Mouse (Mus musculus) kidney, adult 18-20 months (tissue): ENCODE measurements around the gene Fam124a.
"Not testable (repeated sequence)": the region's sequence is repeated elsewhere in the genome, so short reads cannot be mapped to it uniquely, and the experiment has no call there.

Source experiments
- DNase-seq: peaks from one replicate; pipeline ENCODE4 v3.0.0; 2021

Gene Fam124a

DNA sequence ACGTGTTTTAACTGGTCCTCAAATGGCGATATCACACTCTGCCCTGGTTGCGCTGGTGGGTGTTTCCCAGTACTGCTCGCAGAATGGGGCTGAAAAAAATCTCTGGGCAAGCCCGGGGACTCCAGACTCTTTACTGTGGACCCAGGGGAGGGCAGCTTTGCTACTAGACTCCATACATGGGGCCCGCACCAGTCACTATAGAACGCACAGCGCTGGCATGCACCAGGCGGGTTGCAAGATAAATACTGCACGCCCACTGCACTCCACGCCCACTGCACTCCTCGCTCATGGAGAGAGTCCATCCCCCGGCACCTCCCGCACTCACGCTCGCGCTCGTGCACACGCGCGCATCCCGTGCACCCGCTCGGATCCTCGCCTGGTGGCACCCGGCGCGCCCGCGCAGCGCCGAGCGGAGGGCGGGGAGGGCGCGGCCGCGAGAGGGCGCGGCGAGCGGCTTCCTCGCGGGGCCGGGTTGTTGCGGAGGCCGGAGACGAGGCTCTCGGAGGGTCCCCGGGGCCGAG, at the start of gene Fam124a:
TSS of gene Fam124a (plus strand) at position 429 of the 521 bp plus-strand sequence.
- DNase-seq = peak; percentile 60

DNA sequence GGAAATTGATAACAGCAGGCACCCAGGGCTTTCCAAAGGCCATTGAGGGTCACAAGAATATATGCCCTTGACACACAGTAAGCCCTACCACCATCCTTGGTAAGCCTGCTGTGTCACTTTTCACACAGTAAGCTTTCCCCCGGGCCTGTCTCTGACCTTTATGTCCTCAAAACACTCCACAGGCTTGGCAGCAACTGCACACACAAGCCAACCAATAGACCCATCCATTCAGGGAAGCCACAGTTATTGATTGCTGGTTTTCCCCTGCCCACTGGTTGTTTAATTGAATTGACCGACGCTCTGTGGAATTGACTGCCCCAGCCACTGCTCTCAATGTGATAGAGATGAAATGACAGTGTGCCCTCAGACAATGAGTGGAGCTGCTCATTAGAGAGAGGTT, 49.3 kb upstream of the Fam124a start:
- DNase-seq = no peak

DNA sequence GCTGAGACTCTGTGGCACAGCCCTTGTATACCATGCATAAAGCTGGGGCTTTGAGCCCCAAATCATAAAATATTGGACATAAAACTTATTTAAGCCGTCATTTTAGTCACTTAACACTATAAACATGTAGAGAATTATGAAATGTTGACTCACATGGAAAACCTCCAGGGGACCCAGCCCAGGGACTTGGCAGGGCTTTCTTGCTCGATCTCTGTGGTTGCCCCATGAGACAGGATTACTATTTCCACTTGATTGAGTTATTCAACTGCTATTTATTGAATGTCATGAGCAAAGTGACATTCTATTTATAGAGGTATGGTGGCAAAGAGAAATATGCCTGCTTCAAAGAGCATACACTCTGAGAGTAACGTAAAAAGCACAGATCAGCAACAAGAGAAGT, 46.2 kb upstream of the Fam124a start:
- DNase-seq = no peak

DNA sequence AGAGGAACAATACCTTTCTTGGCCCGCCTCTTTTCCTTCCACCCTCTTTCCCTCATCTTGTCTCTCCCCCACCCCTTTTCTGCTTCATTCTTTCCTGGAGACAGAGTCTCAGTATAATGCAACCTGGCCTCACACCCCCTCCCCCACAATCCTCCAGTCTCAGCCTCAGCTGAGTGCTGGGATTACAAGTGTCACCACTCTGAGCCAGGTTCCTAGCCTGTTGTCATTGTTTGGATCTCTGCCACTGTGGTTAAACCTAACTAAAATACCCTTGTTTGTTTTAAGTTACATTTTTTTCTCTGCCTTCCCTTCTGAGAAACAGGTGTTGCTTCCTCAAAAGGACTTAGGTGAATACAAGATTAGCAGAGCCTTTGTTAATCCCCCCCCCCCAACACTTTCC, 42.7 kb upstream of the Fam124a start:
- no peak for DNase-seq

DNA sequence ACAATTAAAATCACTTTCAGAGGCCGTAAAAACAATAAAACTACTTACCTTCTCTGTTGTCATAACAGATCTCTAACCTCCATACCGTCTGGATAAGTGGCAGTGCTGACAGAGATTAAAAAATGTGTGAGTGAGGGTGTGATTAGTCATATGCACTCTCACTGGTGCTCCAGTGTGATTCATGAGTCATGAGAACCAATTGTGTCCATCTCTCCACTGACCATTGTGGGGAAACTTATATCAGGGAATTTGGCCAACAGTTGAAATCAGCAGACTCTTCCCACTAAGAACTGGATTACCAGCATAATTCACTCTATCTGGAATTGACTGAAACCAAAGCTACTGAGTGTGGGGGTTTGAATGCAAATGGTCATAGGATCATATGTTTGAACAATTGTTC, 24.6 kb upstream of the Fam124a start:
- DNase-seq = no peak

DNA sequence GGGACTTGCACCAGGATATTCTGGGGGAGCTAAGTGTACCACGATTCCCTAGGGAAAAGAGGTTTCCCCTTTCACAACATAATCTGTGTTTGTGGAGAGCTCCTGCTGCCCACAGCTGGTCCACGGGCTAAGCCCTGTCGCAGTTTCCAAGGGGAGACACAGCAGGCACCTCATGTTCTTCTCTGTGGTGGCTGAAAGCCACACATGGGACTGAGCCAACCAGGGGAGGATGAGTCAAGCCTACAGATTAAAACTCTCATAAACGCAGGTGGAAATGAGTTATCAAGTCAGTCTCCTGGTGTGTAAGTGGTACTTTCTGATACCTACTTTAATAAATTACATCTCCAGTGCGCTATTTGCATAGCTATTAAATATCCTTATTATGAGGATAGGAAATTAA, 19.4 kb upstream of the Fam124a start:
- DNase-seq = no peak

DNA sequence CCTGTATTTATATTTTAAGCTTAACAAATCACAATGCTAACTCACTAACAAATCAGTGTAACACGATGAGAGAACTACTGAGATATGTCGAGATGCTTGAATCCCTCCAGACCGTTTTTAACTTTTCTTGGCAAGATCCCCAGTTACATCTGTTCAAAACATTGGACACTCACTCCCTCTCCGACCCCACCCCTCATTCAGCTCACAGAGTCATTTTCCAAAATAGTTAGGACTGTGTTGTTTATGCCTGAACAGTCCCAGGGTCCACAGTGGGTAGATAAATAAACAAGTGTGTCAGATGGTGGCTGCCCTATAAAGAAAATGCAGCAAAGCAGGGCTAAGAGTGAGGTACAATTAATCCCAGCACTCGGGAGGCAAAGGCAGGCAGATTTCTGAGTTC, 18.5 kb upstream of the Fam124a start:
- DNase-seq = no peak

DNA sequence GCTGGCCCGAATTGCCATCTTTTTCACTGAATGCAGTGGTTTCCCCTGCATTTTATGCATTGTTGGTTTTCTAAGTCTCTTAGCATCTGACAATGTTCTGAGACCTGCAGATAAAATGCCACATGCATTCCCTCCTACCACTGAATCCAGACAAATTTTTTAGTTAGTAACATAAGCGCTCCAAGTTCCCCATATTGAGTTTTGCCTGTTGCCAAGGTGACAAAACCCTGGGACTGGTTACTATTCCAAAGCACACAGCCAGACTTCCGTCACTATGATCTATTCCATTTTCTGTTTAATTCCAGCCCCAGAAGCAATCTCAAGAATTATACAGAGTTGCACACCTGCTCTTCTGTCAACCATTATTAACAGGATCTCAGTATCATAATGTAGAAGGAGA, 15.7 kb upstream of the Fam124a start:
- no peak for DNase-seq

DNA sequence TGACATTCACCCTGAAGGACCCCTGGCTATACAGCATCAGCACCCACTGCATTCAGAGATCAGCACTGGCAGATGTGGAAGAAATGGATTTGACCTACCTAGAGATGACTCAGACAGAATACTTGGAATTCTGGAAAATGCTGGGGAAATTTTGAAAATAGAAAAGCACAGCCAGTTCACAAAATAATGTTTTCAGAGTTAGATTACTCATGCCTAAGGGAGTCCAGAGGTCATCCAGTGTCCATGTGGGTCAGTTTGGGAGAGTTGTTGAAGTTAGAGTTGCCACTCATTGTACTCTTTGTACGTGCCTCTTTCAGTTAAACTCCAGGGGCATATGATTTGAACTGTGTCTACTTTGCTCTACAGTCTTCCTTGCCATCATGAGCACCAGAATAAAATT, 13.8 kb upstream of the Fam124a start:
- no peak for DNase-seq

DNA sequence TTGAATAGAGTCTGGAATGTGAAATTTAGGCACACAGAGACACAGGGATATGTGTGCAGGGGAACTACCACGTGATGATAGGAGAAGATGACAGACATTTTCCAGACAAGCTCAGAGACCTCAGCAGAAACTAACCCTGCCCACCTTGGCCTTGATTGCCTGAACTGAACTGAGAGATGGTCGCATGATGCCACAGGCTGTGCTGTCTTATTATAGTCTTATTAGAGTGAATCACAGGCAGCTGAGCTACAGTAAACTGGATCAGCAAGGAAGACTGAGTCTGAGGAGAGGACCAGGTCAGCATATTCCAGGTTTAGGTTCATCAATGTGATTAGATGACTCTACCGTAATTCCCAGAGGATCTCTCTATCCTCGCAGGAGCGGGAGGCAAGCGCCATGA, 9.2 kb upstream of the Fam124a start:
- DNase-seq = no peak

DNA sequence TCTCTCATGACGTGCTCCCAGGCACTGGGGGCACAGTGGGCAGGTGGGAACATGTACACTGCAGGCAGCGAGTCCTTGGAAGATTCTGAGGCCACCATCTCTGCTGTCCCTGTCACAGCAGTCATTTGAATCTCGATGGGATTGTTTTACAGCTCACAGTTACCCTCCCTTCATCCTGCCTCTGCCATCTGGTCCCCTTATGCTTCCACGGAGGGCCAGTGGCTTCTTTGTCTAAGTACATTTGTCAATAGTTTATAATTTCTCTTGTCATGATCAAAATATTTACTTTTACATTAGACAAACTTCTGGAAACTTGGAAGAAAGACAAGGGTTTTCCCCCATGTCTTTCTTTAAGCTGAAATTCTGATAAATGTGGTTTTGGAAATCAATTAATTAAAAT, 8.8 kb upstream of the Fam124a start:
- no peak for DNase-seq

DNA sequence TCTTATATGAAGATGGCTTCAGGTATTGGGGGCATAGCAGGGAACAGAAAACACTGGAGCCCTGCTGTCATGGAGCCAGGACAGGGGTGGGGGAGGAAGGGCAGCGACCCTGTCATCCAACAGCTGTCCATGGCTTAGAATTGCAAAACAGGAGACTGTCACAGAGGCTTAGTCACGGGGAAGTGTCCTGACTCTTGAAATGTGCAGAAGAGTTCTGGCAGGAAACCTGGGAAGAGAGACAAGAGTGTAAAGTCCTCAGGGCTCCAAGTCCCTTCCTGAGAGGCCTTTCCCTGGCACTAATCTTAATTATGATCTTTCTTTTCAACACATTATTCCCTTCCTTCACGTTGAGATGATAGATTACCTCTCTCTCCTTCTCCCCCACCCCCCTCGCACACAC, 5.4 kb upstream of the Fam124a start:
- peak; percentile 5 for DNase-seq

DNA sequence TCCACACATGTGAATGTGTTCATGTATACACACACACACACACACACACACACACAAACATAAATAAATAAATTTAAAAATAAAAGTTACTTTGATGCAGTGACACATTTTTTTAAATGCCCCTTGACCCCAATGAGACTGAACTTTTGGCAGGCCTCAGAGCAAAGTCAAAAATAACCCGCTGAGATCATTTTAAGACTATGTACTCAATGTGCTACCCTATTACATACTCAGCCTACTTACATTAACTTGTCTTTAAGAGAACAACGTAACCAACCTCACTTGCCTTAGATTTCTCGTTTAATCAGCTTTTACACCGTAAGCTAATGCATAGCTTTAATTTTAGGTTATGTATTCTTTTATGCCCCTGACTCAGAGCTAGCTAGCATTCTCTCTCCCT, 2.8 kb upstream of the Fam124a start:
- no peak for DNase-seq

DNA sequence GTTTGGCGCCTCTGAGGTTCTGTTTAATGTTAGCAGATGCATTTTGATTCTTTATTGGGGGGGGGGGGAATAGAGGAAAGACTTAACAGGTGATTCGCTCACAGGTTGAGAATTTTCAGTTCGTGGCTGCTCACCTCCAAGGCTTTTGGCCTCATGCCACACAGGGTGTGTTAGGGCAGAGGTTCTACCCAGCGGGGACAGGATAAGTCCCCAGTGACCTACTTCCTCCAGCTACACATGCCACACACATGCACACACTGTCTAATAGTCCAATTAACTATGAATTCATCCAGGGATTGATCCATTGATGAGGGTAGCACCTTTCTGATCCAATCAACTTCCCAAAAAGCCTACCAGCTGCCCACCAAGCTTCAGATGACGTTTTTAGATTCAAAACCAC, 1.8 kb upstream of the Fam124a start:
- no peak for DNase-seq

DNA sequence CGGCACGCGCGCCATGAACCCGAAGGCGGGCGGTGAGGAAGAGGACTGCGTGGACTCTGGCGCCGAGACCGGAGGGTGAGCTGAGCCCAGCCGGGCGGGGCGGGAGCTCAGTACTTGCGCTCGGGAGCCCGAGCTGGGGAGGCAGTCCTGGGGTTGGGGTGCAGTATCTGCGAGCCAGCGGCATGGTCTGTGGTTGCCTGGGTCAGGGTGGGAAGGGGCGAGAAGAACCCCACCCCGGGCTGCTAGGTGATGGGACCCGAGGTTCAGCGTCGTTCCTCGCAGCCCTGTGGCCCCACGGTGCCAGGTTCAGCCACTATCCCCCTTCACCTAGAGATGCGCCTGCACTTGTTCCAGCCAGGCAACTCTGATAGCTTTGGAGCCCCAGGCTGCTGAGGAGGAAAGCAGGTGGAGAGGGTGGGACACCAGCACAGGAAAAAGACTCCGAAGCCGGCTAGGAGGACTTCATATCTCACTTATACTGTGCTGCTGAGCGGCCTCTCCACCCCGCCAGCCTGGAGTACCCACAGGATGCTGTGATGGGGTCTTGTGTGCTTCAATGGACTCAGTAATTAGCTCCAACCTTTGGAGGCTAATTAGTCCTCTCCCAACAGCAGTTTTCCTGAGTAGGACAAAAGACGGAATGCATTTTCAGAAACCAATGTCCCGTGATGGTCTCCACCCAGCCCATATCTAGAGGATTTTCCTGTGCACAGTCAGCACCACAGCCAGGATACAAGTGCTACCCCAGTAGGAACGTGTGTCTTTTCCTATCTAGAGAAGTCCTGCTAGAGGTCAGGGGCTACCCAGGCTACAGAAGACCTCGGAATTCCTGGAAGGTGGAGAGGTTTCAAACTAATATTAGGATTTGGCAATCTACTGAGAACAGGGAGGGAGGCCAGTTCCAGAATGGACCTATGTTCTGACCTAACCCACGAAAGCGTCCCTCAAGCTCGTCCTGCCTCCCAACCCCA, 588 bp downstream of the Fam124a start:
- DNase-seq = peak; percentile 11

DNA sequence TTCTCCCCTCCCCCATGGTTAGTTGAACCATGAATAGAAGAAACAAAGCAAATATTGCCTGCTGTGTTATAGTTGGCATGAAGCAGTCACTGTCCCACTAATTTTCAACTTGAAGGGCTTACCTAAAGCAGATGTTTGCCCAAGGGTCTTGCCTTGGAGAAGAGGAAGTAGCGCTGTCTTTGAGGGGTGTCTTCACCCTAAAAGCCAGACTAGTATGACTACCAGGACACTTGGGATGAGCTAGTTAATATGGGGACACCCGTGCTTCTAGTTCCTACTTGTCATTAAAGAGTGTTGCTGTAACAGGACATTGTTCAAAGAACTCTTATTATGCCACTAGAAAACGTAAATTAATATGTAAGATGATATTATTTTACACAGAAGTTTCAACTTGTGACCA, 1.6 kb downstream of the Fam124a start:
- DNase-seq = no peak

DNA sequence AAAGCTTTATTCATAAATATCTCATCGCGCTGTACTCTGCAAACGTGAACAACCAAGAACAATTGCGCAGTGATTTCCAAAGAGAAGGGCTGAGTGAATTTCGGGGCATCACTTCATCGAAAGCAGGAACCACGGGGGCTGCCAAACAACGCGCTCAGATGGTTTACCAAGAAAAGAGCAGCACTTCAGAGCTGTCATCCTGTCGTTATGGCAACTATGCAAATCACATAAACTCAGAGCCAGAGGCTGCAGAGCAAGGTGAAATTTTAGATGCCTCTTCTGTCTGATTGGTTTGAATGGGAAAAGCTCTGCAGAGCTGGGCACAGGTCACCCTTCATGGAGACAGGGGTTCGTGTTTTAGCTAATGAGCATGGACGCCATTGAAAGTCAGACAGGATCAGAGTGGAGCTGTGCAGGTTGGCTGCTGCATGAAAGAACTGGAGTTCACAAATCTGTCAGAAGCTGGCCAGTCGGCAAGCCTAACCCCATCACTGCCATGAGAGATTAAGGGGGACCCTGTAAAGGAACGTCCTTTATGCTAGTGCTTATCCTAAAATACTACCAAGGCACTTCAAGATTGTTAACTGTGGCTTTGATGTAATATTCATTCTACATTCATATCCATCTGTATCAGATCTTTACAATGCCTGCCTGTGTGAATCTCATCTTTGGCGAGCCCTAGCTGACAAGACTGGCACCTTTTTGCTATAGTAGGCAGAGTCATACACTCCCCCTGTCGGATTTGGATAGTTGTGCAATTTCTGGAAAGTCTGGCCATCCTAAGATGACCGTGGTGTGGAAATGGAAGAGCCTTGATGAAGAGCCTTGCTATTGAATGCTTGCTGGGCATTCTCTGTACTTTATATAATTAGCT, 6.6 kb downstream of the Fam124a start:
- DNase-seq = no peak

DNA sequence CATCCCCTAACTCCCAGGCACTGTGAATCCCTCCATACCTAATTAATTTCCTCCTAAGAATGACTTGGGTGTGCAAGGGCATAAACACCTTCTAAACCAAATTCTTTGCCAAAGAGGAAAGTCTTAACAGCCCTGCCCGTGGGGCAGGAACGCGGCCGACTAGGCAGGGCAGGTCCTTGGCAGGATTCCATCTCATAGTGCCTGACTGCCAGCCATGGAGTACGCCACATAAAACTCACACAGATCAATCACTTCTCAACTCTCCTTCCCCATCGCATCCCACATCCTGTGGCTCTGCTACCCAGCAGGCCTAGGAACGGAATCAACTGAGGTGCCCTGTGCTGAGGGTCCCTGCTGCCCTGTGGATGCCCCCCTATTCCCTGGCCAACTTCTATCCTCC, 8.1 kb downstream of the Fam124a start:
- peak; percentile 39 for DNase-seq

DNA sequence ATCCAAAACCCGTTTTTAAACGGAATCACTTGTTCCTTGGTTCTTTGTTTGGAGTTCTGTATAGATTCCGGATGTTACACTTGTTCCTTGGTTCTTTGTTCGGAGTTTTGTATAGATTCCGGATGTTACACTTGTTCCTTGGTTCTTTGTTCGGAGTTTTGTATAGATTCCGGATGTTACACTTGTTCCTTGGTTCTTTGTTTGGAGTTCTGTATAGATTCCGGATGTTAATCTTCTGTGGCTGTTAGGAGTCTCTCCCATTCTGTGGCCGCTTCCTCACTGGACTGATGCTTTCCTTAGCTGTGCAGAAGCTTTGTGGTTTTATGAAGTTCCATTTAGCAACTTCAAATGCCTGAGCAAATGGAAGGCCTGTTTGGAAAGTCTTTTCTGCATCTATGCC, 11.3 kb downstream of the Fam124a start, which contains the start of gene Gm4131:
TSS of gene Gm4131 (minus strand) at position 101 of the 400 bp plus-strand sequence.
- DNase-seq = not testable (repeated sequence)

DNA sequence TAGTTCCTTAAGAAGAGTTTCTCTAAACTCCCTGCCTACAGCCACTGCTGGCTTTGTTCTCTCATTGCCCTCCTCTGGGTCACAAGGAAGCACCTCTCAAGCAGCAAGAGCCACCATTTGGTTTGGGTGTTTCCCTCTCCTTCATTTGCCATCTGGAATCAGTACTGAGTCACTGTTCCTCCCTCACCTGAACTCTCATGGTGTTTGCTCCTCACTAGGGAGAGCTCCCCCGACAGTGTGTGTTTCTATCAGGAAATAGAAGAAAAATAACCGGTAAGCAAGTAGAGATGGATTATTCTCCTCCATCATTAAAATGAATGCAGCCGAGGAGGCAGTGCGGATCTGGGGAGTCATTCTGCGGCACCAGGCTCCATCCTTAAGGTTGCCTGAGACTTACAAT, 13.9 kb downstream of the Fam124a start:
- DNase-seq = no peak

DNA sequence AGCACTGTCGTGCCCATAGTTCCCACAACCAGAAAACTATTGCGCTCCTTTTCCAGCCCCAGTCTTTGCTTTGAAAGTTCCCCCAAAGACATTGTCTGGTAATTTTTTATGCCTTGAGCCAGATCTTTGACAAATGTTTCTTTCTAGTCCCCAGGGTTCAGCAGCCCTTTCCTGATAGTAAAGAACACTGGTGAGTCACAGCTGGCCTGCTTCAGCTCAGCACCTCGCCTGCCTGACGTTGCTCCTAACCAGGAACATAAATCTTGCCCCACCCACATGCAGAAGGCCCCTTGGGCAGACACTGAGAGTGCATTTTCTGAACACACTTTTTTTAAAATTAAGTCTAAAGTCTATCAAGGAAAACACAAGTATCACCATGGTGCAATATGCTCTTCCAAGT, 14.8 kb downstream of the Fam124a start:
- no peak for DNase-seq

DNA sequence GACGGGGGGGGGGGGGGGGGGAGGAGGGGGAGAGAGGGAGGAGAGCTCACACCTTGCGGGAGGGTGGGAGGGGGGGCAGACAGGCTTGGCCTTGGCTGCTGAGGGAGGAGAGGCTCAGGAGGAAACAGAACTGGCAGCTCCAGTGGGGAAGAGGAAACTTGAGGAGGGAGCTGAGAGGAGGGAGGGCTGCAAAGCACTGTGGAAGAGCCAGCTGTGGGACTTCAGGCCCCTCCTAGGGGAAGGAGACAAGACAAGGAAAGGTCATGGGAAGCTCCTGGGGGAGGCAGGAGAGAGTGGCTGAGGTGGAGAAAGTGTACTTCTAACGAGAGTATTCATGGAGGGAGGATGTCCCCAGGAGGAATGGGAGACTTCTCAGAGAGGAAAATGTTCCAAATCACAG, 17.9 kb downstream of the Fam124a start:
- DNase-seq = no peak

DNA sequence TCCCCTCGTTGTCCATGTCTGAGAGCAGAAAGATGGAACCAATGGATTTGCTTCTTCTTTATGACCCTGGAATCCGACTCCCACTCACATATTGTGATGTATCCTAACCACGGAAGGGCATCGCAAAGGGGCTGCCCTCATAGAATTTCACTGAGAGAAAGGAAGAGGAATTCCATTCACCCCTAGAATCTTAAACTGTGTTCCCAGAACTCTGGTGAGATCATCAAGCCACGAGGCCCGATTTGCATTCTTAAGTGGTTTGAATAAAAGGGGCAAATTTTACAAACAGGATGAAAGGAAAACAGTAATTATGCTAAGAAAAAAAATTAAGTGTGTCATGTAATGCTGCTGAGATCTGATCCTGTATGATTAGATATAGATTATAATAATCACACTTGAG, 19.4 kb downstream of the Fam124a start:
- no peak for DNase-seq

DNA sequence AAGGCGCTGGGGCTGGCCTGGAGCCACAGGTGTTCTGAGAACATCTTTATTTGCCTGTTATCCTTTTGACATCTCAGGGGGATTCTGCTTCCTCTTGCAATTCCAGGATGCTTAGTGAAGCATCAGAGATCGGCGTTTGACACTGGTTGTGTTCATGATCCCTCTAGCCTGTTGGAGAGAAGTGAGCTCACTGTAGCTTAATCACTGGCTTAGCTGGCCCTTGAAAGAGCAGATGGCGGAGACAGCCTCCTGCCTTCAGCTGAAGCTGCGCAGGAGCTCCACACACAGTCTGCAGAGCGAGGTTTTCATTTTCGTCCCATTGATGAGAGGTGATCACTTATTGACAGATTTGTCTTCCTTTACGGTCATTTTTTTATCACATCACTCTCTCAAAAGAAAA, 20.3 kb downstream of the Fam124a start:
- DNase-seq = no peak
